Mouse (Mus musculus): ENCODE measurements at regions not wholly inside any gene's neighbourhood (a gene's known extent, or its start where the extent isn't known, plus 50 kb on each side); places are given as distances from the start of the nearest gene placed in this dataset.

DNA sequence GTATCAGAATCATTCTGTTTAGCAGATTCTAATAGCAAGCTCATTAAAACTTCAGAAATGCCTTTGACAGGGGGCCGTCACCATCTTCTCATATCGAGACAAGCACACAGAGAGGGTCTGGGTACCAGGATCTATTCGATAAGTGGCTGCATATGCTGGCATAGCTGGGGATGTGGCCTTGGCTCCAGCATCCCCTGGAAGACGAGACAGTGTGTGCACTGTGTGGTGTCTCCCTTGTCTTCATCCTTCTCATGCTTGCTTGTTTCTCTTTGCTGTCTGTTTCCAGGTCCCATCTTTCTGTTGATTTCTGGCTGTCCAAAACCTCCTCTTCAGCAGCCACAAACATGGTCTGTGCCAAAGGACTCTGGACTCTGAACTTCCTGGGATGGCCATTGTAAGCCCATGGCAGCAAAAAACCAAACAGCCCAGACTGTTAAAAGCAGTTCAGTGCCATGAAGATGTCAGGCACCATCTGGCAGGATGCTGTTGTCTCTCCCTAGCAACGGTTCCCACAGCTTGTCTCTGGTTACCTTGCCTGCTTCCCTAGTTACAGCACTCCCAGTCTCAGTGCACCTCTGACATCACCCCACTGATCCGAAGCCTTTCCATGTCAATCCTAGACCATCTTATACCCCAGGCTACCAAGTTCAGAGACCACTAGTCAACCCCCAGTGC lies 56.5 kb downstream of the Kctd12 start:
- no peak overlapping the region for H3K4me2 ChIP-seq
- H3K4me1 ChIP-seq, result peaks cover 7% of the 10 kb centered on the region; the same call in 1 of the 2 replicates
- no peak overlapping the region; the same call in 1 of the 2 replicates for H3K27ac ChIP-seq (replicated peaks)
- H3K9me3 ChIP-seq (replicated peaks), result no peaks in the 10 kb centered on the region
- H3K9ac ChIP-seq (replicated peaks), result no peak overlapping the region
- H3K4me3 ChIP-seq (replicated peaks), result no peak overlapping the region
- 63% methylated on average over 6 of the region's 6 CpGs for WGBS
- H3K36me3 ChIP-seq, result no peaks in the 10 kb centered on the region
- no peaks in the 10 kb centered on the region for H3K27me3 ChIP-seq (replicated peaks)
- ATAC-seq (ENCODE audit: low FRiP score), result peak; percentile 77; the same call in 1 of the 2 replicates

DNA sequence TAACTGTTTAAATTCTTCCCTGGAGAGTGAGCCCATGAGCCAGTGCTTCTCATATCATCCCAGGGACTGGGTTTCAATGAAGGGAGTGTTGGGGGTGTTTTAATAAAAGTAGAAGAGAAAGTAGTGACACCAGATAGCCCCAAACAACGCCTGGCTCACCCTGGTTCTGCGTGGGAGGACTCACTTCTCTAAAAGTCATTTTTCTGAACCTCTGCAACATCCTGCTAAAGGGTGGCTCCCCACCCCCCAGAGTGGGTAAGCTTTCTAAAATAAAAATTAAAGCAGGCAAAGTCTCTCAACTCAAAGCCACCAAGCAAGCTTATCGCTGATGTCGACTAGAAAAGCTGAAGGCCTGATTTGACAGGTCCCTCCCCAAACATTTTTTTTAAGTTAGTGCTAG lies 57.8 kb downstream of the Kctd12 start:
- H3K9ac ChIP-seq (replicated peaks), result no peak overlapping the region
- no peak overlapping the region for H3K4me2 ChIP-seq
- ATAC-seq (ENCODE audit: low FRiP score), result no peak
- peaks cover 8% of the 10 kb centered on the region; the same call in 1 of the 2 replicates for H3K4me1 ChIP-seq
- no peak overlapping the region for H3K4me3 ChIP-seq (replicated peaks)
- 93% methylated on average over 4 of the region's 4 CpGs for WGBS
- no peaks in the 10 kb centered on the region for H3K27me3 ChIP-seq (replicated peaks)
- H3K9me3 ChIP-seq (replicated peaks), result no peaks in the 10 kb centered on the region
- H3K36me3 ChIP-seq, result no peaks in the 10 kb centered on the region
- H3K27ac ChIP-seq (replicated peaks), result no peak overlapping the region

GRCm38 (mm10) chr14:102922496-102922993 lies 59.9 kb downstream of the Kctd12 start:
- Histone ChIP-seq H3K9ac (replicated peaks) (no peak overlapping the region), H3K4me1 (peaks cover 9% of the 10 kb centered on the region; the same call in 1 of the 2 replicates), H3K9me3 (replicated peaks) (no peaks in the 10 kb centered on the region), H3K4me2 (no peak overlapping the region), H3K27ac (replicated peaks) (no peak overlapping the region), H3K4me3 (replicated peaks) (no peak overlapping the region), H3K36me3 (no peaks in the 10 kb centered on the region), H3K27me3 (replicated peaks) (no peaks in the 10 kb centered on the region)
- ATAC-seq (ENCODE audit: low FRiP score), result no peak
- 89% methylated on average over 5 of the region's 5 CpGs for WGBS

- no peak for ATAC-seq (ENCODE audit: low FRiP score)
- H3K4me1 ChIP-seq, result 0 out of 2 replicates have a peak, but pooled peaks cover 2% of the 10 kb centered on the region
- H3K9ac ChIP-seq (replicated peaks), result no peak overlapping the region
- H3K27ac ChIP-seq (replicated peaks), result no peak overlapping the region
- 80% methylated on average over 6 of the region's 6 CpGs for WGBS
- no peaks in the 10 kb centered on the region for H3K36me3 ChIP-seq
- no peaks in the 10 kb centered on the region for H3K9me3 ChIP-seq (replicated peaks)
- no peaks in the 10 kb centered on the region for H3K27me3 ChIP-seq (replicated peaks)
- H3K4me2 ChIP-seq, result no peak overlapping the region
- no peak overlapping the region for H3K4me3 ChIP-seq (replicated peaks)
These were observed 62.0 kb downstream of the Kctd12 start for GRCm38 (mm10) chr14:102920415-102920814.

DNA sequence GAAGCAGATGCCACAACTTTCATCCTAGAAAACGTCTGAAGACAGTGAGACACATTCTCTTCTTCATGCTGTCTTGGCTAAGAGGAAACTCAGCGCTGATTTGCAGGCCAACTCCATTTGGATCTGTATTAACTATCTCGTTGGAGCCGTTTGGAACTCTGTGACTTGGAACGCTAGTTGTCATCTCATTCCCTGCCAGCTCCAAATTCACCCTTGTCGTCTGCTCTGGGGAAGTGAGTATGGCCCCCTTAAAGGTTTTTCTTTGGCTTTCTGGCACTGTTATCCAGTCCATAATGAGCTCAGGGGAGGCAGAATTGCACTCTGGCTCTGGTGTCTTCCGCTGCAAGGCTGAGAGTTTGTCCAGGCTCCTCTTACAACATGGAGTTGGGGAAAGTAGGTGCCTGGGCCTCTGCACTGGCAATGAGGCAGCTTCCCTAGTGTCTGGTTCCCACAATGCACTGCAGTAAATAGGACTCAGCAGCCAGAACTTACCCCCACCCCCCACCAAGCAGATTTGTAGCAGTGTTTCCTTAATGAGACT lies 63.1 kb downstream of the Kctd12 start:
- H3K27ac ChIP-seq (replicated peaks), result no peak overlapping the region
- H3K9ac ChIP-seq (replicated peaks), result no peak overlapping the region
- 0 out of 2 replicates have a peak, but pooled peaks cover 2% of the 10 kb centered on the region for H3K4me1 ChIP-seq
- no peak overlapping the region for H3K4me2 ChIP-seq
- H3K9me3 ChIP-seq (replicated peaks), result no peaks in the 10 kb centered on the region
- ATAC-seq (ENCODE audit: low FRiP score), result no peak
- H3K27me3 ChIP-seq (replicated peaks), result no peaks in the 10 kb centered on the region
- H3K36me3 ChIP-seq, result no peaks in the 10 kb centered on the region
- no peak overlapping the region for H3K4me3 ChIP-seq (replicated peaks)
- 62% methylated on average over 7 of the region's 7 CpGs for WGBS

- 72% methylated on average over 1 of the region's 1 CpGs for WGBS
- Histone ChIP-seq H3K4me2 (no peak overlapping the region), H3K27me3 (replicated peaks) (no peaks in the 10 kb centered on the region), H3K4me1 (0 out of 2 replicates have a peak, but pooled peaks cover 2% of the 10 kb centered on the region), H3K4me3 (replicated peaks) (no peak overlapping the region), H3K9me3 (replicated peaks) (no peaks in the 10 kb centered on the region), H3K9ac (replicated peaks) (no peak overlapping the region), H3K36me3 (no peaks in the 10 kb centered on the region), H3K27ac (replicated peaks) (no peak overlapping the region)
- no peak for ATAC-seq (ENCODE audit: low FRiP score)
These were observed 64.5 kb downstream of the Kctd12 start for GRCm38 (mm10) chr14:102917929-102918328.

DNA sequence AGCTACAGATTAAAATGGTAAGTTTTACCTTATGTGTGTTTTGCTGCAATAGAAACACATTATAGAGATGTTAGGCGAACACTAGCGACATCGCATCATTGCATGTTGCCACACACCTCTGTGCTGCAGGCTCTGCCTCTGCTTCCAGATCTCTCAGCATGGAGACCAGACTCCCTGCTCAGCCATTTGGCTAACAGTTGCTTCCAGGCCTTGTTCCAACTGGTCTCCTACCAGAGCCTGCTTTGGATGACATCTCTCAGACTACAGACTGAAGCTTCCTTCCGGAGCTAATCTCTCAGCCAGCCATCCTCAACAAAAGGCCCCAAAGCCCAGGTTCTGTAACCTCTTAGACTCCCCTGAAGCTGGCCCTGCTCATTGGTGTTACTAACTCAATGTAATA lies 66.5 kb downstream of the Kctd12 start:
- H3K27ac ChIP-seq (replicated peaks), result no peak overlapping the region
- no peak for ATAC-seq (ENCODE audit: low FRiP score)

GRCm38 (mm10) chr14:102911582-102911981 lies 70.9 kb downstream of the Kctd12 start:
- H3K9me3 ChIP-seq (replicated peaks), result no peaks in the 10 kb centered on the region
- H3K4me1 ChIP-seq, result no peaks in the 10 kb centered on the region
- H3K36me3 ChIP-seq, result no peaks in the 10 kb centered on the region
- ATAC-seq (ENCODE audit: low FRiP score), result no peak
- no peak overlapping the region for H3K27ac ChIP-seq (replicated peaks)
- no peak overlapping the region for H3K4me3 ChIP-seq (replicated peaks)
- no peak overlapping the region for H3K9ac ChIP-seq (replicated peaks)
- H3K27me3 ChIP-seq (replicated peaks), result no peaks in the 10 kb centered on the region
- WGBS, result 84% methylated on average over 3 of the region's 3 CpGs
- no peak overlapping the region for H3K4me2 ChIP-seq

More for the DNA sequence above, 66.5 kb downstream of the Kctd12 start:
- Histone ChIP-seq H3K4me3 (replicated peaks) (no peak overlapping the region), H3K9ac (replicated peaks) (no peak overlapping the region), H3K27me3 (replicated peaks) (no peaks in the 10 kb centered on the region), H3K4me2 (no peak overlapping the region), H3K9me3 (replicated peaks) (no peaks in the 10 kb centered on the region), H3K4me1 (0 out of 2 replicates have a peak, but pooled peaks cover 2% of the 10 kb centered on the region), H3K36me3 (no peaks in the 10 kb centered on the region)
- 85% methylated on average over 4 of the region's 4 CpGs for WGBS

DNA sequence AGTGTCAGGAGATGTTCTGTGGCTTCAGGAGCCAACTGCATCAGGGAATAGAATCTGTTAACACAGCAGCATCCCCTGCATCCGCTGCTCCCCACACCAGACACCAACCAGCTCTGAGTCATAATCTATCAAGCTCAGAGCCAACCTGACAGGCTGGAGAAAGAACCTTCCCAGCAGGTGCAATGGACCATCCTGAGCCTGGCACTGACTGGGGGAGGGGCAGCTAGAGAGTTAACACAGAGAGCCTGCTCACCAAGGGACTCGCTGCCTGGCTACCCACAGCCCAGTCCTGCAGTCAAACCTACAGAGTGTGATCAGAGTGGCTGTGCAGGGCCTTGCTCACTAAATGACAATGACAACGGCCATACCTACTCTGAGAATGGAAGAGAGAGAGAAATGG lies 73.4 kb downstream of the Kctd12 start:
- H3K27ac ChIP-seq (replicated peaks), result no peak overlapping the region
- no peak overlapping the region for H3K4me3 ChIP-seq (replicated peaks)
- H3K4me2 ChIP-seq, result no peak overlapping the region
- H3K9me3 ChIP-seq (replicated peaks), result no peaks in the 10 kb centered on the region
- H3K9ac ChIP-seq (replicated peaks), result no peak overlapping the region
- H3K27me3 ChIP-seq (replicated peaks), result no peaks in the 10 kb centered on the region
- no peak for ATAC-seq (ENCODE audit: low FRiP score)
- H3K36me3 ChIP-seq, result no peaks in the 10 kb centered on the region
- WGBS, result 73% methylated on average over 3 of the region's 3 CpGs
- no peaks in the 10 kb centered on the region for H3K4me1 ChIP-seq

GRCm38 (mm10) chr14:102907411-102908103 lies 74.9 kb downstream of the Kctd12 start:
- Histone ChIP-seq H3K9me3 (replicated peaks) (no peaks in the 10 kb centered on the region), H3K4me3 (replicated peaks) (no peak overlapping the region), H3K4me2 (no peak overlapping the region), H3K36me3 (no peaks in the 10 kb centered on the region), H3K9ac (replicated peaks) (no peak overlapping the region), H3K4me1 (no peaks in the 10 kb centered on the region; the same call in 1 of the 2 replicates), H3K27me3 (replicated peaks) (no peaks in the 10 kb centered on the region), H3K27ac (replicated peaks) (no peak overlapping the region)
- no peak for ATAC-seq (ENCODE audit: low FRiP score)
- 79% methylated on average over 6 of the region's 6 CpGs for WGBS

DNA sequence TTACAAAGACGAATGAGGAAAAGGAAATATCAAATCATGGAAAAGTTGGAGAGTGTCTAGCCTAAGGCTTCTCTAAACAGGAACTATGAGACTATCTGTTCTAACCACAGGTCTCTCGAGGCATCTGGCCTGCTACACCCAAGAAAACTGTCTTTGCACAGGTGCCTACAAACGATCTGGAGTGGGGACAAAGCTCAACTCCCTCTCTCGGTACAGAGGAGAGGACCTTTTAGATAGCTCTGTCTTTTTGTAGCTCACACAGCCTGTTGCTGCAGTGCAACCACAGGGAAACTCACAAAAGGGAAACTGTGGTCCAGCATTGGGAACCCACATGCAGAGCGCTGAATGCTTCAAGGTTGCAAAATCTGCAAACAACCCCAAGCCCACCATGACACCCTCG lies 75.6 kb downstream of the Kctd12 start:
- H3K27me3 ChIP-seq (replicated peaks), result no peaks in the 10 kb centered on the region
- no peaks in the 10 kb centered on the region; the same call in 1 of the 2 replicates for H3K4me1 ChIP-seq
- no peaks in the 10 kb centered on the region for H3K36me3 ChIP-seq
- ATAC-seq (ENCODE audit: low FRiP score), result no peak
- no peak overlapping the region for H3K4me3 ChIP-seq (replicated peaks)
- 84% methylated on average over 6 of the region's 6 CpGs for WGBS
- no peak overlapping the region for H3K4me2 ChIP-seq
- H3K9me3 ChIP-seq (replicated peaks), result no peaks in the 10 kb centered on the region
- no peak overlapping the region for H3K27ac ChIP-seq (replicated peaks)
- no peak overlapping the region for H3K9ac ChIP-seq (replicated peaks)

GRCm38 (mm10) chr14:102906286-102906685 lies 76.2 kb downstream of the Kctd12 start:
- 100% methylated on average over 1 of the region's 1 CpGs for WGBS
- H3K36me3 ChIP-seq, result no peaks in the 10 kb centered on the region
- no peak overlapping the region for H3K27ac ChIP-seq (replicated peaks)
- H3K9me3 ChIP-seq (replicated peaks), result no peaks in the 10 kb centered on the region
- no peak overlapping the region for H3K4me2 ChIP-seq
- H3K27me3 ChIP-seq (replicated peaks), result no peaks in the 10 kb centered on the region
- no peaks in the 10 kb centered on the region; the same call in 1 of the 2 replicates for H3K4me1 ChIP-seq
- no peak overlapping the region for H3K9ac ChIP-seq (replicated peaks)
- H3K4me3 ChIP-seq (replicated peaks), result no peak overlapping the region
- no peak for ATAC-seq (ENCODE audit: low FRiP score)
